Mouse (Mus musculus): ENCODE data around the gene Thnsl2.

Gene Thnsl2

GRCm38 (mm10) chr6:71143894-71144455, at the start of gene Thnsl2:
Thnsl2 (minus strand) TSS chr6:71144439.
- peak; percentile 89 for DNase-seq (ENCODE audit: low read depth, low spot score)

GRCm38 (mm10) chr6:71193151-71193740, 49.0 kb upstream of the Thnsl2 start:
- no peak for DNase-seq (ENCODE audit: low read depth, low spot score)

- DNase-seq (ENCODE audit: low read depth, low spot score): no peak
These were observed 46.3 kb upstream of the Thnsl2 start for GRCm38 (mm10) chr6:71190501-71190900.

GRCm38 (mm10) chr6:71189578-71189977, 45.3 kb upstream of the Thnsl2 start:
- no peak for DNase-seq (ENCODE audit: low read depth, low spot score)

GRCm38 (mm10) chr6:71184941-71185604, 40.8 kb upstream of the Thnsl2 start:
- DNase-seq (ENCODE audit: low read depth, low spot score): no peak

GRCm38 (mm10) chr6:71180596-71180995, 36.4 kb upstream of the Thnsl2 start:
- DNase-seq (ENCODE audit: low read depth, low spot score): no peak

- DNase-seq (ENCODE audit: low read depth, low spot score): no peak
These were observed 28.8 kb upstream of the Thnsl2 start for GRCm38 (mm10) chr6:71172812-71173580.

GRCm38 (mm10) chr6:71166551-71167169, 22.4 kb upstream of the Thnsl2 start:
- DNase-seq (ENCODE audit: low read depth, low spot score): peak; percentile 79

- no peak for DNase-seq (ENCODE audit: low read depth, low spot score)
These were observed 20.2 kb upstream of the Thnsl2 start for GRCm38 (mm10) chr6:71164394-71164793.

- DNase-seq (ENCODE audit: low read depth, low spot score): no peak
These were observed 18.0 kb upstream of the Thnsl2 start for GRCm38 (mm10) chr6:71162269-71162668.

- no peak for DNase-seq (ENCODE audit: low read depth, low spot score)
These were observed 17.1 kb upstream of the Thnsl2 start for GRCm38 (mm10) chr6:71161290-71161689.

- DNase-seq (ENCODE audit: low read depth, low spot score): no peak
These were observed 12.6 kb upstream of the Thnsl2 start for GRCm38 (mm10) chr6:71156674-71157326.

- no peak for DNase-seq (ENCODE audit: low read depth, low spot score)
These were observed 10.6 kb upstream of the Thnsl2 start for GRCm38 (mm10) chr6:71154861-71155260.

- DNase-seq (ENCODE audit: low read depth, low spot score): no peak
These were observed 9.2 kb upstream of the Thnsl2 start for GRCm38 (mm10) chr6:71153486-71153885.

GRCm38 (mm10) chr6:71151098-71151497, 6.9 kb upstream of the Thnsl2 start:
- no peak for DNase-seq (ENCODE audit: low read depth, low spot score)

- DNase-seq (ENCODE audit: low read depth, low spot score): peak; percentile 67
These were observed 5.3 kb upstream of the Thnsl2 start for GRCm38 (mm10) chr6:71149534-71149933.

GRCm38 (mm10) chr6:71148336-71148735, 4.1 kb upstream of the Thnsl2 start:
- DNase-seq (ENCODE audit: low read depth, low spot score): no peak

GRCm38 (mm10) chr6:71145288-71145989, 1.2 kb upstream of the Thnsl2 start:
- DNase-seq (ENCODE audit: low read depth, low spot score): no peak

GRCm38 (mm10) chr6:71143154-71143893, 915 bp downstream of the Thnsl2 start:
- peak; percentile 21 for DNase-seq (ENCODE audit: low read depth, low spot score)

- no peak for DNase-seq (ENCODE audit: low read depth, low spot score)
These were observed 9.2 kb downstream of the Thnsl2 start for GRCm38 (mm10) chr6:71135031-71135430.

All from brain, adult 2 months (tissue).